Mouse (Mus musculus) embryo, embryonic 10.5 days (tissue): ENCODE measurements around the gene Dennd1c.

Source experiments
- DNase-seq: peaks from one replicate; pipeline ENCODE4 v3.0.0-alpha.2; 2015; ENCODE audit warnings: low spot score

The Dennd1c gene

DNA sequence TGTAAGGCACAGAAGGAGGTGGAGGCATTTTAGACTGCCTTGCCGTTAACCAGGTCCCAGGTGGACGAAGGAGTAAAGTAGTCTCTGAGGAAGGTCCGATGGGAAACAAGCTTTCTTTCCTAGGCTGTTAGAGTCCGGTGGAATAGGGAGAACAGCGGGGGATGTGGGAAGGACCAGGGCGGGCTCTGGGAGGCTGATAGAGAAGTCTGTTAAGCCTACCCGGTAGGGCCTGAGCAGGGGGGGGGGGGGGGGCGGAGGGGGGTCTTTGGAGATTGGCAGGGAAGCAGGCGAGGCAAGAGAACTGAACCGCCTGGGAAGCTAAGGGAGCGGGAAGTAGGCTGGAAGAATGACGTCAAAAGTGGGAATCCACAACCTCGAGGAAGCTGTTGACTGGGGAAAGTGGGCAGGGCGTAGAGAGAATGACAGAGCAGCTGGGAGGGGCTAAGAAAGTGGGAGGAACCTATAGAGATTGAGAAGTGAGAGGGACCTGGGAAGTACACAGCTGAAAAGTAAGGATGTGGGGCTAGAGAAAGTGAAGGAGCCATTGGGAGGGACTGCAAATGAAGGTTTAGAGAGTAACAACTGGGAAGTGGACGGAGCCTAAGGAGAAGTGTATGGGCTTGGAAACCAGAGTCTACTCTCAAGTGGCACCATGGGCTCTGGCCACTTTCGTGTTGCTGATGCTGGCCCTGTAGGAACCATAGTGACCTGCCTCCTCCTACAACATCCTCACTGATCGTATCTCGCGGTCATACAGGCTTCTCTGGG is 17.7 kb upstream of the Dennd1c start:
- peak; percentile 82 for DNase-seq

DNA sequence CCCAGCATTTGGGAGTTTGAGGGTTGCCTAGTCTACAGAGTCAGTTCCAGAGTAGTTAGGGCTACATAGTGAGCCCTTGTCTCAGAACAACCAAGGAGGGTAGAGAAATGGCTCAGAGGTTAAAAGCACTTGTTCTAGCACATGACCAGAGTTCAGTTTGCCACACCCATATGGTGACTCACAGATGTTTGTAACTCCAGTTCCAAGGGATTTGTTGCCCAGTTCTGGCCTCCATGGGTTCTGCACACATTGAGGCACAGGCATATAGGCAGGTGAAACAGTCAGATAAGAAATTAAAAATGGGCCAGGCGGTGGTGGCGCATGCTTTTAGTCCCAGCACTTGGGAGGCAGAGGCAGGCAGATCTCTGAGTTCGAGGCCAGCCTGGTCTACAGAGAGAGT is 15.9 kb upstream of the Dennd1c start:
- no peak for DNase-seq

DNA sequence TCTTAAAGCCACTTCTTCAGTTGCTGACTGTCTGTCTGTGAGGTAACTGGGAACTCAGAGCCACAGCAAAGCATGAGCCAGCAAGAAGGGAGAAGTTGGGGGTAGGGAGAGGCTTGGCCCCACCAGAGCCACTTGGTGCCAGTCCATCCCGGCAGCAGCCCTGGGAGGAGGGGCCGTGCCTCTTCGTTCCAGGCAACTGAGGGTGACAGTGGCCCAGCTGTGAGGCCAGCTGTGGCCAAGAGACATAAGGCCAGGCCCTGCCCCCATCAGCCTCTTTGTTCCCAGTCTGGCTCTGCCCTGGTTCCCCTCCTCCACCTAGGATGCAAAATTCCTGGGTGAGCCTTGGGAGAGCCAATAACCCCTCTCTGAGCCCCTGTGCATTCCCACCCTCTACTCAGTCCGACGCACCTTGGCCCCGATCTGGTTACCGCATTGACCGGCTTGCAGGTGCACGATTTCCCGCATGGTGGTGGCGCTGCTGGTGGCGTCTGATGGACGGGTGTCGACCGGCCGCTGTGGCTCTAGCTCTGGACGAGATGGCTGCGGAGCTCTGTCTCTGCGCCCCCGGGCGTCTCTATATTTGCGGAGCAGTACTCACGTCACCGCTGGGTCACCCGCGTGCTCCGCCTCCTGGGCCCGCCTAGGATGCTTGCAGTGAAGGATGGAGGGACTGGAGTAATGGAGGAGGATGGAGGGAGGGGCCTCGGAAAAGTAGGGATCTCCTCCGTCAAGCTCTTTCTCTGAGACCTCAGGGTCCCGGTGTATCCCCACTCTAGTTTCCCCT is 8.9 kb upstream of the Dennd1c start, which contains the start of gene Tubb4a:
Gene Tubb4a (minus strand): TSS at position 734 of the 784 bp plus-strand sequence.
- peak; percentile 66 for DNase-seq

DNA sequence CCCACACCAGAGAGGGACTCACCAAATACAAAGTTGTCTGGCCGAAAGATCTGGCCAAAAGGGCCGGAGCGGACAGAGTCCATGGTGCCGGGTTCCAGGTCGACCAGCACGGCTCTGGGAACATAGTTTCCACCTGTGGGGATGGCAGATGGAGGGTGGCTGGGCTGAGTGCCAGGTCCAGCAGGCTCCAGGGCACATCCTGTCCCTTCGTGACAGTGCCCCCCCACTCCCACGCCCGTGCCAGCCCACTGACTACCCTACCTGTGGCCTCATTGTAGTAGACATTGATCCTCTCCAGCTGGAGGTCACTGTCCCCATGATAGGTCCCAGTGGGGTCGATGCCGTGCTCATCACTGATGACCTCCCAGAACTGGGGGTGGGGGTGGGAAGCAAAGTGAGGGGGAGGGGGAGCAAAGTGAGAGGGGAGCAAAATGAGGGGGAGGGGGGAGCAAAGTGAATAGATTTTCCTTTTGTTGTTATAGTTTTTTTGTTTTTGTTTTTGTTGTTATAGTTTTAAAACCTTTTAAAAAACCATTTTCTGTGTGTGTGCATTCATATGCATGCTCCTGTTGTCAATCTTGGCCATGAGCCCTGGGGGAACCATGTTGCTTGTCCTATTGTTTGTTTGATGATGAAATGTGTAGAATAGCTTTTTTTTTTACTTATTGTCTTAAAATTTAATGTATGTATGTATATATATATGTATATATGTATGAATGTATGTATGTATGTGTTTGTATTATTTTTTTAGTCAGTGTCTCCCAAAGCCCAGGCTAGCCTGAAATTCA is 7.8 kb upstream of the Dennd1c start:
- DNase-seq = no peak

DNA sequence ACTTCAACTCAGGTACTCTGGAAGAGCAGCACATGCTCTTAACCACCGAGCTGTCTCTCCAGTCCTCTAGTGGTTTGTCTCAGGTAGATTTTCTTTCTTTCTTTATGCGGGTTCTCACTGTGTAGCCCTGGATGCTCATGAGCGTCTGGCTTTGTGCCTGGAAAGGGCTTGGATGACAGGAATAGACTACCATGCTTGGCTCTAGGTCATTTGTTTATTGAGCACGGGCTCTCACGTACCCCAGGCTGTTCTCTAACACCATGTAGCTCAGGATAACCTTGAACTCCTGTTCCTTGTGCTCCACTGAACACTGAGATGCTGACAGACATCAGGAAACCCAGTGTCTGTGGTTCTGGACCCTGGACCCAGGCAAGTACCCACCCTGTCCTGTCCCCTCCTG is 4.2 kb upstream of the Dennd1c start:
- no peak for DNase-seq

DNA sequence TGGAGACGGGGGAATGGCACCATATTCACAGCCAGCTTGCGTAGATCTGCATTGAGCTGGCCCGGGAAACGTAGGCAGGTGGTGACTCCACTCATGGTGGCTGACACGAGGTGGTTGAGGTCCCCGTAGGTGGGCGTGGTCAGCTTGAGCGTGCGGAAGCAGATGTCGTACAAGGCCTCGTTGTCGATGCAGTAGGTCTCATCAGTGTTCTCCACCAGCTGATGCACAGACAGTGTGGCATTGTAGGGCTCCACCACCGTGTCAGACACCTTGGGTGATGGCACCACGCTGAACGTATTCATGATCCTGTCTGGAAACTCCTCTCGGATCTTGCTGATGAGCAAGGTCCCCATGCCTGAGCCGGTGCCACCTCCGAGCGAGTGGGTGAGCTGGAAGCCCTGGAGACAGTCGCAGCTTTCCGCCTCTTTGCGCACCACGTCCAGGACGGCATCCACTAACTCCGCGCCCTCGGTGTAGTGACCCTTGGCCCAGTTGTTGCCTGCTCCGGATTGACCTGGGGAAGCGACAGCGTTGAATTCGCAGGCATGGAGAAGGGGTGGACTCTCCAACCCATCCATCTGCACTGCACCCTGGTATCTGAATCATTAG is 3.0 kb upstream of the Dennd1c start:
- DNase-seq = no peak

DNA sequence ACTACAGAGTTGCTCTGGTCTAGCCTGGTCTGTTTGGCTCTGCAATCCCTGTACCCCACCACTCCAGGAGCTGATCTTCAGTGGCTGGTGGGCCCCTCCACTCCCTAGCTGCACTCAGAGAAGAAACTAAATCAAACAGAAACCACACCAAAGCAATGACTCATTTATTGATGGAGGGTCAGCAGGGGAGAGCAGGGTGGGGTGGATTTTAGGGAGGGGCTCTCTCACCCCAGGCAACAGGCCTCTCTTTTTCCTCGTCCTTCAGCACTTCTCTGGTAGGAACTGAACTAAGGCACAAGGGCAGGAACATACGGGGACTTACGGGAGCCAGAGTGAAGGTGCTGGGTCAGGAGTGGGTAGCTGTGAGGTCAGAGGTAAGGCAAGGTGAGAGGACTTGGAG is 1.6 kb upstream of the Dennd1c start:
- DNase-seq = no peak

DNA sequence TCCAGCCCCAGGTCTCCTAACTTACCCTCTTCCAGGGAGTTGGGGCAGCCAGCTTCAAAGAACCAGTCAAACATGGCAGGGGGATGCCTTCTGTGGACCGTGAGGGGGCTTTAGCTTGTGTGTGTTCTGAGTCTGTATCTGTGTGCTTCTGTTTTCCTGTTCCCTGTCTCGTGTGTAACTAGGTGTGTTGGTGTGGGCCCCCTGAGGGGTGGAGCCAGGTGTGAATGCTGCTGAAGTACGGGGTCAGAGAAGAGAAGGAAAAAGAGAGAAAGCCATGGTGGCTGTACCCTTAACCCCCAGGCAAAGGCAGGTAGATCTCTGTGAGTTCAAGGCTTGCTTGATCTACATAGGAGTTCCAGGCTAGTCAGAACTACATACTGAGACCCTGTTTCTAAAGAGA is 1.4 kb downstream of the Dennd1c start:
- DNase-seq = no peak

DNA sequence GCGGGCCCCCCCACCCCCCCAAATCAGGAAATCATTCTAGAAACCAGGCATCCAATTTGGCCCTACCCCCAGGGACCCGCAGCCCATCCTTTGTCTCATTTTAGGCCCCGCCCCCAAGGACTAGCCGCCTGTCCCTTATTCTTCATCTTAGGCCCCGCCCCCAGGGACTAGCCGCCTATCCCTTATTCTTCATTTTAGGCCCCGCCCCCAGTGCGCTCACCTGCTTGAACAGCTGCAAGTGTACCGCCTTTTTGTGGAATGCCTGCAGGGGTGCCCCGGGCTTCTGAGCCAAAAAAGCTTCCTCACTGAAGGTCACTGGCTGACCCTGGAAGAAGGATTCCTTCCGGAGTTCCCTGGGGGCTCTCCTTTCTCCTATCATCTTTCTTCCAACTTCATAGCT is 7.6 kb downstream of the Dennd1c start:
- DNase-seq = peak; percentile 83

DNA sequence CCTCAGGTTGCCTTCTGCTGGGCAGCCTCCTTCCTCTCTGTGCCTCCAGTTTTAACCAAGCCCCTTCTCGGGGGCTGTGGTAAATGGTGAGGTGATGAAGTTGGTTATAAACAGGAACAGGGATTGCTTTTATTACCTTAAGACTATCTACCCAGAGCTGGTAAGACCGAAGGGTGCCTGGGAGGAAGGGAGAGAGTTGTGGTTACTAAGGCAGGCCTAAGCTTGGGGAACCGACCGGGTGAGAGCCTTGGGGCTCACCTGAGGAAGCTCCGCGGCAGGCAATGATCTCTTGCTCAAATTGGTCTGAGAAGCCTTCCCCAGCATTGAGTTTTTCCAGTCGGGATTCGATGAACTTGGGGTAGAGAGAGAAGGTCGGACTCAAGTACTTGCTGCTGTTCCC is 8.0 kb downstream of the Dennd1c start:
- no peak for DNase-seq

DNA sequence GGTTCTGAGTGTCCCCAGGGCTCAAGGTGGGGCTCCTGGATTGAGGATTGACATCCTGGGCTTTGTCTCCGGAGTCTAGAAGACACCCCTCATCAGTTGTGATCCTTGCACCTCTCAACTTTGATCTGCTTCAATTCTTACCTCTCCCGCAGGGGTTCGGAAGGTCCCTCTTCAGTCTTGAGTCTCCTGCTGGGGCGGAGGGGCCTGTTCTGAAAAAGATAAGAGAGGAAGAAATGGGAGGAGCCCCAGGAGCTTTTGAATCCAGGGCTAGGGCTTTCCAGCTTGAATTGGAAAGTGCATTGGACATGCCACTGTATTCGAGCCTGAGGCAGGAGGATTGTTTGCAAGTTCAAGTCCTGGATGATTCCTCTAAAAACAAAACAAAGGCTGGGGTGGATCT is 11.4 kb downstream of the Dennd1c start:
- no peak for DNase-seq

DNA sequence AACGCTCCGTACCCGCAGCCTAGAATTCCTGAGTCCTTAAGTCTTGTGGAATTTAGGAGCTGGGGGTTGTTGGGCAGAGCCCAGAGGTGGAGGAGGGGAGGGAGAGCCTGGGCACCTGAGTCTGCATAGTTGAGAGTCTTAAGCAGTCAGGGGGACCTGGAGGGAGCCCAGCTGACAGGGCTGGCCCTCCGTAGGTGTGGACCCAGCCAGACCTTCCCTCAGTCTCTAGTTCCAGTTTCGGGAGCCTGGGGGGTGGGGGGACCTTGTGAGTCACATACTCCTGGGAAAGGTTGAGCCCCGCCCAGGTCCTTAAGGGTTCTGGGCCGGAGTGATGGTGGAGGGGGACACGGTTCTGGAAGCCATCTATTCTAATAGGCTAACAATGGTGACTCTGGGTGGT is 15.3 kb downstream of the Dennd1c start:
- no peak for DNase-seq

DNA sequence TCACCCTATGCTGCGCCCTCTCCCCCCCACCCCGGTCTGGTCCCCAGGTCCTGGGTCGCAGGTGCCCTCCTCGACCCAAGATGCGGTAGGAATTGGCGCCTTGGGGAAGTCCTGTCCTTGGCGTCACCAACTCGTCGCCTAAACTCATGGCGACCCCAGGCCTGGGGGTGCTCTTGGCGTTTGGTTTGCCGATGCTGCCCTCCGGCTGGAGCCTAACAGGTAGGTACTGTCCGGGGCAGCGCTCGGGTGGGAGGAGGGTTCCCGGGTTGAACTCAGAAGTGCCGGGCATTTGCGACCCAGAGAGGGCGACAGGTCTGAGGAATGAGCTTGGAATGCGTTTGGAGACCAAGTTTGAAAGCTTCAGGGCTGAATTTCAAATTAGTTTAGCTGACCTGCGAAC is 15.8 kb downstream of the Dennd1c start:
- DNase-seq = no peak

DNA sequence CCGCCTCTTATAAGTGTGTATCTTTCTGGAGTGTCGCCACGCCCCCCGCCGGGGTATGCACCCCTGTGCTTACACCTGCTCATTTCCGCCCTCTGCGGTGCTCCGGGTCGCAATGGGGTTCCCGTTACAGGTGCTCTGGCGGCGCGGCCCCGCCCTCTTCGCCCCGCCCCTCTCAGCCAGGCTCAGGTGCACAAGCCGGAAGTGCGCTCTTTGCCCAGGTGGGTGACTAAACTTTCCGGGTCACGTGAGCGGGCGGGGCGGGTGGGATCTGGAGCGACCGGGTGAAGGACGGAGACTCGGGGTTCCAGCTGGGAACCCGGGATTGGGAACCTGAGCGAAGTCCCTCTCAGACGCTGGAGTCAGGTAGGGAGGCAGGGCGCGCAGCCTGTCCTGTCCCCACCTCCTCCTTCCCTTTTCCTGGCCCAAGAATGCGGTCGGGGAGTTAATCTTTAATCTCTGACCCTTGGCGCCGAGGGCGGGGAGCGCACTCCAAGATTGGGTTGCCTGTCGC is 16.2 kb downstream of the Dennd1c start:
- no peak for DNase-seq

DNA sequence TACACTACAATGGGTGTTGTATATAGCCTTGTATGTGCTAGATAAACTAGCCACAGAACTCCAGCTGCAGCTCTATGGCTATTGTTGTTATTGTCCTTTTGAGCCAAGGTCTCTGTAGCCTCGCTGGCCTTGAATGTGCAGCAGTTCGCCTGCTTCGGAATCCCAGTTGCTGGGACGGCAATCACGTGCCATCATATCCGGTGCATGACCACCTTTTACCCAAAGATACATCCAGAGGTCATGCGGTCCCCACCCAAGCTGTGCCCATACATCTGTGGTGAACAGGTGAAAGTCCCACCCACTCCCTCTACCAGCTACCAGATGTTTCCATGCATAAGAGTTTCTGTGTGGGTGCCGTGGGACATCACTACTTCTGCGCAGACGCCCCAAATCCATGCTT is 17.2 kb downstream of the Dennd1c start:
- peak; percentile 16 for DNase-seq

DNA sequence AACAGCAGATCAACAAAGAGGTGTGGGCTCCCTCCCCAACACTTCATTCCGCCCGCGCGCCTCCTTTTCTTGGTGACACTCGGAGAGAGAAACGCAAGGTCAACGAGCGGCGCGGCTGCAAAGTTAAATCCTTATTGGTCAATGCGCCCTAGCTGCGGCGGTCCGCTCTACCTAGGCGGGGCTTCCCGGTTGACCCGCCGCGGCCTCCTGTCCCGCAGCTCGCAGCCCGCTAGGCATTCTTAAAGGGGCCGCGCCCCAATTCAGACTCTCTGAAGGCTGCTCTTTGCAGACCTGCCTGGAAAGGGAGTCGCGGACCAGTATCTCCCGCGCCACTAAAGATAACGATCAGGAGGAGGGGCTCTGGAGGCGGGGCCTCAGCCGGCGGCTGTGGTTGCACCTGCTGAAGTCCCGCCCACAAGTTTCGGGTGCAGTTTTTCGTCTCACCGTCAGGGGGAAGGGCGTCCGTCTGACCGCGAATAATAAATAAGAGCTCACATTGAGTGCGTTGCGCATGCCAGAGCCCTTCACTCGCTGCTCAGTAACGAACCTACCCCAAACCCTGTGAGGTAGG is 18.0 kb downstream of the Dennd1c start:
- peak; percentile 97 for DNase-seq

DNA sequence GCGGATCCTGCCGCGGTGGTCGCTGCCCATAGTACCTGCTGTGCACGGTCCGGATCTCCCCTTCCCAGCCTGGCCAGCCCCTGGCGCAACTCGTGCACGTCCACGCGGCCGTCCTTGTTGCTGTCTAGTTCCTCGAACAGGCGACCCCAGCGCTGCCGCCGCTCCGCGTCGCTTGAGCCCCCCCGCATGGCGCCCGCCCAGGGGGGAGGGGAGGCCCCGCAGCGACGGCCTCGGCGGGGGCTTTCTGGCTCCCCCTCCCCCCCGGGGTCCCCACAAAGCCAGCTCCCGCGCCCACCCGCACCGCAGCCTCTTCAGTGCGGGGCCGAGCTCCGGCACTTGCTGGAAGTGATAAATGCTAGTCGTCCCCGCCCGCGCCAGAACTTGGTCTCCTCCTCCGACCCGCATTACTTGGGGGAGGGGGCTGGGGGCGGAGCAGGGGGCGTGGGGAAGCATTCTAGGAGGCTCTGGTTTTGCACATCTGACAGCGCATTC is 18.8 kb downstream of the Dennd1c start, which contains the start of gene Slc25a23:
Gene Slc25a23 (minus strand): TSS at position 378 of the 492 bp plus-strand sequence.
- DNase-seq = peak; percentile 87

DNA sequence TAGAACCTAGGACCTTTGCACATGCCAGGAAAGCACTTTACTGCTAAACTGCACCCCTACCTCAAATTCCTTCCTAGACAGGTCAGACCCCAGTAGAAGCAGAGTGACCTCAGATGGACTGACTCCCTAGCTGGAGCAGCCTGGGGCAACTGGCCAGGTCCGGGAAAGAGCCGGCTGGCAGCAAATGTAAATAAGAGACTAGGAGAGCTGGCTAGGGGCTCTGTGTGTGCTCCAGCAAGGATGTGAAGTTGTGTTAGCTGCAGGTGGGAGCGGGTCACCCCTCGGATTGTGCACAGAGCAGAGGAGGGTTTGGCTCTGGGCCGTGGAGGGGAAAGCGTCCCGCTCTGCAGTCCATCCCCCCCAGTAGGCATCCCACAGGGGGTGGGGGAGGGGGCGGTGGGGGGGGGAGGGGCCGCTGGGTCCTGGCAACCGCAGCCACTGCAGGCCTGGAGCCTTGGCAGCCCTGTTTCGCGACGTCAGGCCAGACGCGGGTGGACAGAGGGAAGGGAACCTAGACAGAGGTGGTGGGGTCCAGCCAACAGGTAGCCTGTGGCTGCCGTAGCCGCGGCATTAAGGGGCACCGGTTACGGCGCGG is 19.3 kb downstream of the Dennd1c start, which contains the start of gene Crb3:
Gene Crb3 (plus strand): TSS at position 215 of the 595 bp plus-strand sequence.
- peak; percentile 15 for DNase-seq

DNA sequence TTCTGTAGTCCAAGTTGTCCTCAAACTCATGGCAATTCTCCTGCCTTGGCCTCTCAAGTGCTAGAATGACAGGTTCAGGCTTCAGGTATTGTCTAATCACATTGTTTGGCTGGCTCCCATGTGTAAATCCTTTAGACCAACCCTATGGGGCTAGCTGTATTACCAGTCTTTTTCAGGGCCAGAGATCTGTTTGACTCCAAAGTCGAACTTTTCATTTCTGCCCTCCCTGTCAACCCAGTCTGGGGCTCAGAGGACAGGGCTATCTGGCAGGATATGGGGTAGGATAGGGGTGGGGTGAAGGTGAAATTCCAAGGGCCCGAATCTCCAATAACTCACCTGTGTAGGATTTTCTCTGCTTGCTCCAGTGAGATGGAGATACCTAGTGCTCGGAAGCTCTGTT is 22.1 kb downstream of the Dennd1c start:
- DNase-seq = no peak

DNA sequence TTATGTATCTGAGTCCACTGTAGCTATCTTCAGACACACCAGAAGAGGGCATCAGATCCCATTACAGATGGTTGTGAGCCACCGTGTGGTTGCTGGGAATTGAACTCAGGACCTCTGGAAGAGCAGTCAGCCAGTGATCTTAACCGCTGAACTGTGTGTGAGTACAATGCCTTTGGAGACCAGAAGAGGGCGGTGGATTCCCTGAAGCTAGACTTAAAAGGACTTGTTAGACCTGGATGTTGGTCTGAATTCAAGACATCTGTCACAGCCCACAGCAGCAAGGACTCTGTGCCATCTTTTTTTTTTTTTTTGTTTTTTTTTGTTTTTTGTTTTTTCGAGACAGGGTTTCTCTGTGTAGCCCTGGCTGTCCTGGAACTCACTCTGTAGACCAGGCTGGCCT is 26.6 kb downstream of the Dennd1c start:
- DNase-seq = peak; percentile 18

DNA sequence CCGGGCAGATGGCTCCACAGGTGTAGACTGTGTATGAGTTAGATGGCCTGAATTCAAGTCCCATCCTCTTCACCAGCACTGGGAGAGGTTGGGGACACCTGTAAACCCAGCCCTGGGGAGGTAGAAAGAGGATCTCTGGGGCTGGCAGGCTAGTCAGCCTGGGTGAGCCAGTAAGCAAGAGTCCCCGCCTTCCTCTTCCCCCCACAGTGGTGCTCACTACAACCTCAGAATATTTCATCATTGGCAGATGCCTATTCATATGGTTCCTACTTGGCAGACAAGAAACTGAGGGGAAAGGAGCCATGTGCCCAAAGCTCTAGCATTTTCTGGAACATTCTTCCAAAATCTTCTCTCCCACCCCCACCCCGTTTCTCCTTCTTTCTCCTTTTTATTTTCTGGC is 29.5 kb downstream of the Dennd1c start:
- no peak for DNase-seq
